Mouse (Mus musculus): Measurements from ENCODE around the gene 1700011L22Rik. TPM values are rescaled to one million over a fixed set of nuclear protein-coding genes. Genes with fewer than 3 reads are reported as not detected.

1700011L22Rik gene
- polyA plus RNA-seq, 1 experiment, result not detected

DNA sequence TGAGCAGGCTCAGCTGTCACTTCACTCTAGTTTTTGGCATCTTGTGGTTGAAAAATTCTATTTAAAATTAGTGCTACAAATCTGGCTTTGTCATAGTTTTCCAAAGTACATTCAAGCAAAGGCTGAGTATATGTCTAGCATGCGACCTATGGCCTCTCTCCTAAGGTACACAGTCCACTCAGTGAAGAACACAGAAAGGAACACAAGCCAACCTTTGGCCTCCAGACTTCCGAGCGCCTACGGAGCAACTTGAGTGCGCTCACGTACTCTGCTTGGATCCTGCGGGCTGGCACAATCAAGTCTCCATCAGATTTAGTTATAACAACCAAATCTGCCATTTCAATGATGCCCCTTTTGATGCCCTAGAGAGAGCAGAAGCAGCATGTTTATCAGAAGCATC is 20.6 kb upstream of the 1700011L22Rik start:
- no peak for TF ChIP-seq GATA1 (IDR thresholded peaks at IDR 0.05; ENCODE audit: low read length)

- no peak for TF ChIP-seq GATA1 (IDR thresholded peaks at IDR 0.05; ENCODE audit: low read length)
Observed at GRCm38 (mm10) chr8:79261920-79262319, 13.6 kb upstream of the 1700011L22Rik start.

GRCm38 (mm10) chr8:79256076-79256705 is 7.8 kb upstream of the 1700011L22Rik start:
- TF ChIP-seq GATA1 (IDR thresholded peaks at IDR 0.05; ENCODE audit: low read length), result no peak

DNA sequence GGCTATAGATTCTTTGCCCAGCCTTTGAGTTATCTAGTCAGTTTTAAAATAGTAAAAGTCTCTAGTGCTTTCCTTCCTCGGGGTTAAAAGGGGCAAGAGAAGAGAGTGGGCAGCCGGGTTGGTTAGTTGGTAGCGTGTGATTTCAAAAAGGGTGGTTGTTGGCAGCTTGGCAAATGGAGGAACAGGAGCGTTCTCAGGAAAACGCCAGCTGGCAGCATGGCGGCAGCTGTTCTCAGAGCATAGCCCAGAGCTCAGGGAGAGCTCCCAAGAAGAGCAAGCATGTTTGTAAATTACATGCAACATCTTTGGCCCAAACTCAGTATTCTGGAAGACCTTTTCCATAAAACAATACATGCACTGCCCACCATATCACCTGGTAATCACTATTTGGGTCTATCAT is 5.4 kb upstream of the 1700011L22Rik start:
- no peak for TF ChIP-seq GATA1 (IDR thresholded peaks at IDR 0.05; ENCODE audit: low read length)

GRCm38 (mm10) chr8:79243422-79243821 is 4.9 kb downstream of the 1700011L22Rik start:
- TF ChIP-seq GATA1 (IDR thresholded peaks at IDR 0.05; ENCODE audit: low read length), result no peak

GRCm38 (mm10) chr8:79239996-79240395 is 8.4 kb downstream of the 1700011L22Rik start:
- no peak for TF ChIP-seq GATA1 (IDR thresholded peaks at IDR 0.05; ENCODE audit: low read length)

DNA sequence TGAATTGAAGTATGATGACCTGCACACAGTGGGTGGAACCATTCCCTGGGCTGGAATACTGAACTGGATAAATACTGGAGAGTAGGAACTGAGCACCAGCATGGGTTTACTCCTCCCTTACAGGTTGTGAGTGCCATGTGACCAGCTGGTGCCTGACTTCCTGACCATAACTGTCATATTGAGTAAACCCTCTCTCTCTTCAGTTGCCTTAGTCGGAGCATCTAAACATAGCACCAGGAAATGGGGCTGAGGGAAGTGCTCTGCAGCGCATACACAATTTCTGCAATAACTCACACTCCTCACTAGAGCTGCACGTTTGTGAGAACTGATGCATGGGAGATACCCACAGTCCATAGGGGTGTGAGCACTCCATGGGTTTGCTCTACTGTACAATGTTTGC is 9.1 kb downstream of the 1700011L22Rik start:
- no peak for TF ChIP-seq GATA1 (IDR thresholded peaks at IDR 0.05; ENCODE audit: low read length)

GRCm38 (mm10) chr8:79229266-79229888 is 19.0 kb downstream of the 1700011L22Rik start:
- TF ChIP-seq GATA1 (IDR thresholded peaks at IDR 0.05; ENCODE audit: low read length), result no peak

- TF ChIP-seq GATA1 (IDR thresholded peaks at IDR 0.05; ENCODE audit: low read length), result no peak
Observed at GRCm38 (mm10) chr8:79227916-79228315, 20.5 kb downstream of the 1700011L22Rik start.

DNA sequence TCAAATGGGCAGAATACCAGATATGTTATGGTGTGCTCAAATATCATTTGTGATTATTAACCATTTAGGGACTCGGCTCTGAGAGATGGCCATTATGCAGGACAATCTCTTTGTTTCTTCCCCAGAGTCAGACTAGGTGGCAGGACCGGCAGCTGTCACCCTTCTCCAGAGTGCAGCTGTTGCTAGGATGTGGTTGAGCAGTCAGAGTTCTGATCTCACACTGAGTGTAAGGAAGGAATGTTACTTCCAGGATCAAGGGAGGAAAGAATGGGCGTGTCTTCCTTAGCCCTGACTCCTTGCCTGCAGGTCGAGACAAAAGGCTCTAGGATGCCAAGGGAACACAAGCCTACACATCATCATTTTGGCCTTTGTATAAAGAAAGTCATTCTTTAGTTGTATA is 21.2 kb downstream of the 1700011L22Rik start:
- no peak for TF ChIP-seq GATA1 (IDR thresholded peaks at IDR 0.05; ENCODE audit: low read length)

DNA sequence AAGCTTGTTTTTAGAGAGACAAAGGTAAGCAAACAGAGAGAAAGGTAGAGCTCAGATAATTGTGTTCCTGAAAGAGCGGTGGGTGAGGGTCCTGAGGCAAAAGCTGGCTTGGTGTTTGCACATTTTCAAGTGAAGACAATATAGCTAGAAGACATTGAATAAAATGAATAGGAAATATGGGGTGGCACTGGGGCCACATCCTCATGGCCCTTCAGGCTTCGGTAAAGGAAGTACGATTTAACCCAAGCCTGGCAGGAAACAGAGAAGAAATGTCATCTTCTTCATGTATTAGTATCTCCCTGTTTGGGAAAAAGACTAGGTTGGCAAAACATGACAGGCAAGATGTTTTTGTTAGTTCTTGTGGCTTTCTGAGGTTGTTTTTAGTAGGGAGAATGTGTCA is 22.3 kb downstream of the 1700011L22Rik start:
- no peak for TF ChIP-seq GATA1 (IDR thresholded peaks at IDR 0.05; ENCODE audit: low read length)

DNA sequence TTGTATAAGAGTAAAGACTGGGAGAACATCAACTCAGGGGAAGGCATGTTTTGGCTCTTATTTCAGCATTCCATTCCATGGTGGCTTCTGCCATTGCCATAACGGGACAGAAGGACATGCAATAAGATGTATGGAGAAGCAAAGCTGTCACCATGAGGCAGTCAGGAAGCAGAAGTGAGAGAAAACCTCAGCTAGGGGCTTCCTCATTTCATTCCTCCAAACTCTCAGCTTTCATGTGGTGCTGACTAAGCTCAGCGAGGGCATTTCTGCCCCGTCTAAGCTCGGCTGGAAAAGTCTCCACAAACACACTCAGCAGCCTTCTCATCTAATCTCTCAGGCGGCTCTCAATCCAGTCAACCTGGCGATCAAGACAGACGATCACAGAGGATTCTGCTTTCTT is 22.8 kb downstream of the 1700011L22Rik start:
- no peak for TF ChIP-seq GATA1 (IDR thresholded peaks at IDR 0.05; ENCODE audit: low read length)

DNA sequence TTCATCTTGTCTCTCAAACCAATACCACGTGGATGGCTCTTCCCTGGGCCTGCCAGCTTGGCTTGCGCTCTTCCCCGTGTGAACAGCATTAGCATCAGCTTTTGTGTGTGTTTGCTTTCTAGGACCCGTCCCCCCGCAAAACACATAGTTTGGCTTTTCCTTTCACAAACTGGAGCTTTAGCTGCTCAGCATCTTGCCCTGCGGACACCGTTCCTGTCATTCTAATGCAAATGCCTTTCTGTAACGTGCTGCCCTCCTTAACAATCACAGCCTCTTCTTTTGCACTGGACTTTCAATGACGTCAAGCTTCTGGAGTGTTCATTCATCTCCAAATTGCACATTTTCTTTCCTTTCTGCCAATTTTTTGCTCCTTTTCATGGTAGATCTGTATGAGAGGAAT is 24.0 kb downstream of the 1700011L22Rik start:
- no peak for TF ChIP-seq GATA1 (IDR thresholded peaks at IDR 0.05; ENCODE audit: low read length)

- TF ChIP-seq GATA1 (IDR thresholded peaks at IDR 0.05; ENCODE audit: low read length), result no peak
Observed at GRCm38 (mm10) chr8:79222752-79223141, 25.6 kb downstream of the 1700011L22Rik start.

DNA sequence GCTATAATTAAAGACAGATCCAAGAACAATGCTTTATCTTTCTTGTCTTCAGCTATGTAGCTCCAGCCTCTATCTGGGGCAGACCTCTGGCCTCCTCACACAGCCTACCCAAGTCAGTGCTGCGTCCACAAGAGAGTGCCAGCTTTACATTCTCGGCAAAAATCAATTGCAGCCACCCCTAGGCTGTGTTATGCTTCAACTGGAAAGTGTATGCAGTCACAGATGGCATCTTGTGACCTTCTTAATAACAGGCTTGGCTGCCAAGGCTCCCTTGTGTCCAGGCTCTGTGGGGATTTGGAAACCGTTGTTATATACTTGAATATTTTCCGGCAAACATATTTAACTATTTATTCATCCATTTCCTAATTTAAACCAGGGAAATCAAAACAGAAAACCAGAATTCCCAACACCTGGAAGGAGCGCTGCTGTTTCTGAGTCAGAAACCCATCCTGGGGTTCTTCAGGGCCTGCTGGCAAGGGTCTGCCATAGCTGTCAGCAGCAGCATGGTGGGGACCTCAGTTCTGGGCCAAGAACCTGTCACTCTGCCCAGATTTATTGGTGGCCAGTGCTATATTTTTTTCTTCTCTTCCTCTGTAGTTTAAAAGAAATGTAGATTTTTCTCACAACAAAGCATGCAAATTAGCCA is 26.1 kb downstream of the 1700011L22Rik start:
- no peak for TF ChIP-seq GATA1 (IDR thresholded peaks at IDR 0.05; ENCODE audit: low read length)

GRCm38 (mm10) chr8:79211630-79212029 is 36.7 kb downstream of the 1700011L22Rik start:
- TF ChIP-seq GATA1 (IDR thresholded peaks at IDR 0.05; ENCODE audit: low read length), result no peak

All from G1E-ER4 (cell line).